Mouse (Mus musculus) layer of hippocampus, adult 11-12 months (tissue): ENCODE data around the gene Myh6.
"Not testable (repeated sequence)": the region's sequence is repeated elsewhere in the genome, so short reads cannot be mapped to it uniquely, and the experiment has no call there.

Experiments used
- DNase-seq: peaks from one replicate; pipeline ENCODE4 v3.0.0; 2022; ENCODE audit warnings: low spot score

The Myh6 gene

GRCm38 (mm10) chr14:54994136-54994868 lies 27.6 kb upstream of the Myh6 start, which contains the start of gene Myh7:
Gene Myh7 (minus strand): TSS chr14:54994626.
- no peak for DNase-seq

DNA sequence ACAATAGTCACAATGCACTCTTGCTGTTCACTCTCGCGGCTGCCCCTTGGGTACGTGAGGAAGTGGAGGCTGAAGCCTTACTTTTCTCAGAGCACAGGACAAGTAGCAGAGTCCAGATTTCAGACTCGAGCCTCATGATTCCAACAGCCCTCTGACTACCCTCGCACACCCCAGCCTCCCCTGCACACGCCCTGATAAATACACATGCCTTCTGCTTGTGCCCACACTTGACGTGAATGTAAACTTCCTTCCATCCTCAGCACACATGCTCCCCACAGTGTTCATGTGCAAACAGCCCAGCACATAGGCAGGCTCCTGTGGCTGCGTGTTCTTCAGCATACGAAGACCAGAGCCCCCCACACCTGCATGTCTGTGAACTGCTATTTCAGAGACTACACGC lies 26.9 kb upstream of the Myh6 start:
- DNase-seq, result no peak

DNA sequence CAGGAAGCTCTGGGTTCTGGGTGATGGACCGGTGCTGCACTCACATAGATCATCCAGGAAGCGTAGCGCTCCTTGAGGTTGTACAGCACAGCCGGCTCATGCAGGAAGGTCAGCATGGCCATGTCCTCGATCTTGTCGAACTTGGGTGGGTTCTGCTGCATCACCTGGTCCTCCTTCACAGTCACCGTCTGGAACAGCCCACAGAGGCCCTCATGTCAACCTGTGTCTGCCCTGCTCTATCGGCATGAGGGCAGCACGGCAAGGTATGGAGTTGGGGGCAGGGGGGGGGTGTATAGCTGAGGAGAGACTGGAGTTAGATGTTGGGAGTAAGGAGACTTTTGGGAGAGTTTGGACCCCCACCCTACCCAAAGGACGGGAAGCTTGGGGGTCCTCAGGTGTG lies 25.5 kb upstream of the Myh6 start:
- DNase-seq, result no peak

DNA sequence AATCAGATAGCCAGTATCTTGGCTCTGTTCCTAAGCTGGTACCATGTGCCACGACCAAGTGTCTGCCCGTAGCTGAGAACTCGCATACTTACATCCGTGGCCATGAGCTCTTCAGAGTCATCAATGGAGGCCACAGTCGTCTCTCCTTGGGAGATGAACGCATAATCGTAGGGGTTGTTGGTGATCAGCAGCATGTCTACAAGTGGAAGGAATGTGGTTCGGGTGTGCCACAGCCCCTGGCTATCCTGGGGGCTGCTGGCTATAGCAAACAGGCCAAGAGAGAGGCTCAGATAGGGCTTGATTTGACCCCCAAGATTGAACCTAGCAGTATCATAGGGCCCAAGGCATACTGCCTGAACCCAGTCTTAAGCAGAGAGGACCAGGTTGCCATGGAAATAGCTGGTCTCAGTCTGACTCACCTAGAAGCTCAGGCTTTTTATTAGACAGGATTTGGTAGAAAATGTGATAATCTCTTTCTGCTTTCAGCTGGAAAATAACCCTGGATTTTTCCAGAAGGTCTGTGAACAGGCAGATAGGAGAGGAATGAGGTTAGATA lies 23.2 kb upstream of the Myh6 start:
- DNase-seq, result no peak

- DNase-seq, result no peak
Observed at GRCm38 (mm10) chr14:54988882-54989281, 22.2 kb upstream of the Myh6 start.

GRCm38 (mm10) chr14:54988350-54988874 lies 21.7 kb upstream of the Myh6 start:
- not testable (repeated sequence) for DNase-seq

- DNase-seq, result no peak
Observed at GRCm38 (mm10) chr14:54981934-54982333, 15.2 kb upstream of the Myh6 start.

GRCm38 (mm10) chr14:54978664-54979063 lies 11.9 kb upstream of the Myh6 start:
- no peak for DNase-seq

GRCm38 (mm10) chr14:54976633-54977032 lies 9.9 kb upstream of the Myh6 start, which contains the start of gene Gm17428:
Gene Gm17428 (plus strand): TSS chr14:54976933.
- no peak for DNase-seq

- DNase-seq, result no peak
Observed at GRCm38 (mm10) chr14:54974068-54974791, 7.5 kb upstream of the Myh6 start.

DNA sequence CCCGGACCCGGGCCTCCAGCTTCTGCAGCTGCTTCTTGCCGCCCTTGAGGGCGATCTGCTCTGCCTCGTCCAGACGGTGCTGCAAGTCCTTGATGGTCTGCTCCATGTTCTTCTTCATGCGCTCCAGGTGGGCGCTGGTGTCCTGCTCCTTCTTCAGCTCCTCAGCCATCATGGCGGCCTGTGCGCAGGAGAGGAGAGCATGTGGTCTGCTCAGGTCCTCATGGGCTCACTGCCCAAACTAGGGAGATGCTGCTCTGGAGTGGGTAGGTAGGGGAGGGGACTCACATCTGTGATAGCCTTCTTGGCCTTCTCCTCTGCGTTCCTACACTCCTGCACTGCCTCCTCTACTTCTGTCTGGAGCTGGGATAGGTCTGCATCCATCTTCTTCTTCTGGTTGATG lies 6.1 kb upstream of the Myh6 start:
- DNase-seq, result not testable (repeated sequence)

- DNase-seq, result no peak
Observed at GRCm38 (mm10) chr14:54968344-54968743, 1.6 kb upstream of the Myh6 start.

GRCm38 (mm10) chr14:54967874-54968273 lies 1.1 kb upstream of the Myh6 start:
- no peak for DNase-seq

DNA sequence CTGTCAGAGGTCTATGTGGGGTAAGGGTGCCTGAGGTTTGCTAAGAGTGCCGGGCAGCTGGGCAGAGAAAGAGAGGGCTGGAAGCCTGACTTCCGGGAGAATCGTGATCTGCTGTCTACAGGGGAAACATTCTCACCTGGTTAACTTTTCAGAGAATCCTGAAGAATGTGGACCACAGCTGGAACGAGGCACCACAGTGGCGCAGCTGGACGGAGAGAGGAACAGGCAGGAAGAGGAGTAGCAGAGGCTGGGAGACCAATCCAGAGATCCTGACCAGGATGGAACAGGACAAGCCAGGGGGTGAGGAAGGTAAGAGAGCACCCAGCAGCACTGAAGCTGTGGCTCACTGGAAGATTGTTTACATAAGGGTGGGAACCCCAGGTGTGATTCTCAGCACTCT lies 1.1 kb downstream of the Myh6 start:
- no peak for DNase-seq

GRCm38 (mm10) chr14:54965044-54965443 lies 1.7 kb downstream of the Myh6 start:
- DNase-seq, result no peak

GRCm38 (mm10) chr14:54963727-54964126 lies 3.0 kb downstream of the Myh6 start:
- DNase-seq, result no peak

- no peak for DNase-seq
Observed at GRCm38 (mm10) chr14:54962714-54963113, 4.0 kb downstream of the Myh6 start.

GRCm38 (mm10) chr14:54961487-54961886 lies 5.2 kb downstream of the Myh6 start:
- DNase-seq, result no peak

GRCm38 (mm10) chr14:54960769-54961168 lies 6.0 kb downstream of the Myh6 start:
- DNase-seq, result peak; percentile 38

GRCm38 (mm10) chr14:54959853-54960613 lies 6.7 kb downstream of the Myh6 start:
- not testable (repeated sequence) for DNase-seq

DNA sequence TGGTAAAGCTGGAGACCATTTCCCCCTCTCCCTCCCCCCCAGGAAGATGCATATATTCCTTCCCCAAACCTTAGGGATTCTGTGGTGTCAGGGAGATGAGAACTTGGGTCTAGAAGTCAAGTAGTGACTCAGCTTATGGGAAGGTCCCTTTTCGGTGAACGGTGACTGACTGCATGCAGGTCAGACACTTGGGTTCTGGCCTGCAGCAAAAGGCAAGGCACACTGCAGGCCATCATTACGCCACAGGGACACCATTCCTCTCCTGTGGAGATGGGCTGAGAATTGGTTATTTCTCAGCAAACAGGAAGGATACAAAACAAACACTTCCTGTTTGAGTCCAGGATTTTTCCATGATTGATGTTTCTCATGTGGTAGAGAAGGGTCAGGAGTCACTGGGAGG lies 7.5 kb downstream of the Myh6 start:
- DNase-seq, result no peak

- DNase-seq, result no peak
Observed at GRCm38 (mm10) chr14:54958503-54958902, 8.2 kb downstream of the Myh6 start.
